Mouse (Mus musculus): ENCODE results near the gene Rapgef4.

Rapgef4 gene

GRCm38 (mm10) chr2:72002843-72003370 is 21.9 kb downstream of the Rapgef4 start:
- DNase-seq (ENCODE audit: low read depth, low spot score) = no peak
- Histone ChIP-seq H3K36me3 (ENCODE audit: control insufficient read depth, insufficient read depth, low read length, poor library complexity, severe bottlenecking) (no peaks in the 10 kb centered on the region), H3K27me3 (ENCODE audit: control insufficient read depth, insufficient read depth, low read length, poor library complexity, severe bottlenecking) (no peaks in the 10 kb centered on the region)

GRCm38 (mm10) chr2:72003756-72004525 is 22.9 kb downstream of the Rapgef4 start:
- H3K36me3 ChIP-seq (ENCODE audit: control insufficient read depth, insufficient read depth, low read length, poor library complexity, severe bottlenecking) = no peaks in the 10 kb centered on the region
- no peaks in the 10 kb centered on the region for H3K27me3 ChIP-seq (ENCODE audit: control insufficient read depth, insufficient read depth, low read length, poor library complexity, severe bottlenecking)
- DNase-seq (ENCODE audit: low read depth, low spot score) = no peak

GRCm38 (mm10) chr2:72005051-72005450 is 24.0 kb downstream of the Rapgef4 start:
- no peak for DNase-seq (ENCODE audit: low read depth, low spot score)

GRCm38 (mm10) chr2:72009446-72010218 is 28.6 kb downstream of the Rapgef4 start:
- no peaks in the 10 kb centered on the region for H3K36me3 ChIP-seq (ENCODE audit: control insufficient read depth, insufficient read depth, low read length, poor library complexity, severe bottlenecking)
- DNase-seq (ENCODE audit: low read depth, low spot score) = no peak
- no peaks in the 10 kb centered on the region for H3K27me3 ChIP-seq (ENCODE audit: control insufficient read depth, insufficient read depth, low read length, poor library complexity, severe bottlenecking)

More at GRCm38 (mm10) chr2:72005051-72005450, 24.0 kb downstream of the Rapgef4 start:
- Histone ChIP-seq H3K36me3 (ENCODE audit: control insufficient read depth, insufficient read depth, low read length, poor library complexity, severe bottlenecking) (no peaks in the 10 kb centered on the region), H3K27me3 (ENCODE audit: control insufficient read depth, insufficient read depth, low read length, poor library complexity, severe bottlenecking) (no peaks in the 10 kb centered on the region)

GRCm38 (mm10) chr2:72015366-72015765 is 34.3 kb downstream of the Rapgef4 start:
- Histone ChIP-seq H3K36me3 (ENCODE audit: control insufficient read depth, insufficient read depth, low read length, poor library complexity, severe bottlenecking) (no peaks in the 10 kb centered on the region), H3K27me3 (ENCODE audit: control insufficient read depth, insufficient read depth, low read length, poor library complexity, severe bottlenecking) (no peaks in the 10 kb centered on the region)
- no peak for DNase-seq (ENCODE audit: low read depth, low spot score)

GRCm38 (mm10) chr2:72016013-72016412 is 35.0 kb downstream of the Rapgef4 start:
- Histone ChIP-seq H3K36me3 (ENCODE audit: control insufficient read depth, insufficient read depth, low read length, poor library complexity, severe bottlenecking) (no peaks in the 10 kb centered on the region), H3K27me3 (ENCODE audit: control insufficient read depth, insufficient read depth, low read length, poor library complexity, severe bottlenecking) (no peaks in the 10 kb centered on the region)
- no peak for DNase-seq (ENCODE audit: low read depth, low spot score)

- Histone ChIP-seq H3K36me3 (ENCODE audit: control insufficient read depth, insufficient read depth, low read length, poor library complexity, severe bottlenecking) (no peaks in the 10 kb centered on the region), H3K27me3 (ENCODE audit: control insufficient read depth, insufficient read depth, low read length, poor library complexity, severe bottlenecking) (no peaks in the 10 kb centered on the region)
- no peak for DNase-seq (ENCODE audit: low read depth, low spot score)
Observed at GRCm38 (mm10) chr2:72017168-72017567, 36.1 kb downstream of the Rapgef4 start.

GRCm38 (mm10) chr2:72018736-72019135 is 37.7 kb downstream of the Rapgef4 start:
- no peak for DNase-seq (ENCODE audit: low read depth, low spot score)
- no peaks in the 10 kb centered on the region for H3K36me3 ChIP-seq (ENCODE audit: control insufficient read depth, insufficient read depth, low read length, poor library complexity, severe bottlenecking)
- H3K27me3 ChIP-seq (ENCODE audit: control insufficient read depth, insufficient read depth, low read length, poor library complexity, severe bottlenecking) = no peaks in the 10 kb centered on the region

- Histone ChIP-seq H3K27me3 (ENCODE audit: control insufficient read depth, insufficient read depth, low read length, poor library complexity, severe bottlenecking) (no peaks in the 10 kb centered on the region), H3K36me3 (ENCODE audit: control insufficient read depth, insufficient read depth, low read length, poor library complexity, severe bottlenecking) (no peaks in the 10 kb centered on the region)
- no peak for DNase-seq (ENCODE audit: low read depth, low spot score)
Observed at GRCm38 (mm10) chr2:72020755-72021154, 39.7 kb downstream of the Rapgef4 start.

GRCm38 (mm10) chr2:72021440-72021839 is 40.4 kb downstream of the Rapgef4 start:
- Histone ChIP-seq H3K36me3 (ENCODE audit: control insufficient read depth, insufficient read depth, low read length, poor library complexity, severe bottlenecking) (no peaks in the 10 kb centered on the region), H3K27me3 (ENCODE audit: control insufficient read depth, insufficient read depth, low read length, poor library complexity, severe bottlenecking) (no peaks in the 10 kb centered on the region)
- DNase-seq (ENCODE audit: low read depth, low spot score) = no peak

GRCm38 (mm10) chr2:72021845-72022244 is 40.8 kb downstream of the Rapgef4 start:
- Histone ChIP-seq H3K27me3 (ENCODE audit: control insufficient read depth, insufficient read depth, low read length, poor library complexity, severe bottlenecking) (no peaks in the 10 kb centered on the region), H3K36me3 (ENCODE audit: control insufficient read depth, insufficient read depth, low read length, poor library complexity, severe bottlenecking) (no peaks in the 10 kb centered on the region)
- no peak for DNase-seq (ENCODE audit: low read depth, low spot score)

- no peak for DNase-seq (ENCODE audit: low read depth, low spot score)
- Histone ChIP-seq H3K36me3 (ENCODE audit: control insufficient read depth, insufficient read depth, low read length, poor library complexity, severe bottlenecking) (no peaks in the 10 kb centered on the region), H3K27me3 (ENCODE audit: control insufficient read depth, insufficient read depth, low read length, poor library complexity, severe bottlenecking) (no peaks in the 10 kb centered on the region)
Observed at GRCm38 (mm10) chr2:72023791-72024190, 42.8 kb downstream of the Rapgef4 start.

GRCm38 (mm10) chr2:72025660-72026059 is 44.6 kb downstream of the Rapgef4 start:
- H3K36me3 ChIP-seq (ENCODE audit: control insufficient read depth, insufficient read depth, low read length, poor library complexity, severe bottlenecking) = no peaks in the 10 kb centered on the region

GRCm38 (mm10) chr2:72026506-72026905 is 45.5 kb downstream of the Rapgef4 start:
- Histone ChIP-seq H3K27me3 (ENCODE audit: control insufficient read depth, insufficient read depth, low read length, poor library complexity, severe bottlenecking) (no peaks in the 10 kb centered on the region), H3K36me3 (ENCODE audit: control insufficient read depth, insufficient read depth, low read length, poor library complexity, severe bottlenecking) (no peaks in the 10 kb centered on the region)
- no peak for DNase-seq (ENCODE audit: low read depth, low spot score)

More at GRCm38 (mm10) chr2:72025660-72026059, 44.6 kb downstream of the Rapgef4 start:
- DNase-seq (ENCODE audit: low read depth, low spot score) = no peak
- H3K27me3 ChIP-seq (ENCODE audit: control insufficient read depth, insufficient read depth, low read length, poor library complexity, severe bottlenecking) = no peaks in the 10 kb centered on the region

GRCm38 (mm10) chr2:72029081-72029480 is 48.0 kb downstream of the Rapgef4 start:
- DNase-seq (ENCODE audit: low read depth, low spot score) = no peak
- Histone ChIP-seq H3K27me3 (ENCODE audit: control insufficient read depth, insufficient read depth, low read length, poor library complexity, severe bottlenecking) (no peaks in the 10 kb centered on the region), H3K36me3 (ENCODE audit: control insufficient read depth, insufficient read depth, low read length, poor library complexity, severe bottlenecking) (no peaks in the 10 kb centered on the region)

Data from splenic B cell, adult 2 months (primary cell).